Mouse (Mus musculus): ENCODE results near the gene Efcab12. TPM values are rescaled to one million over a fixed set of nuclear protein-coding genes. Genes with fewer than 3 reads are reported as not detected.
A peak's percentile ranks its signal among the peaks of the same experiment; 100 is the strongest.

Gene Efcab12
- polyA plus RNA-seq, 1 experiment from 2014 or later: 0.83 TPM

GRCm38 (mm10) chr6:115764179-115764578, 74.0 kb downstream of the Efcab12 start:
- Histone ChIP-seq H3K36me3 (no peaks in the 10 kb centered on the region), H3K4me1 (replicated peaks) (peaks cover 50% of the 10 kb centered on the region), H3K9me3 (replicated peaks) (no peaks in the 10 kb centered on the region), H3K27ac (ENCODE audit: poor library complexity, severe bottlenecking) (peak overlapping the region; percentile 91), H3K27me3 (replicated peaks) (no peaks in the 10 kb centered on the region), H3K4me3 (0 out of 2 replicates have a peak overlapping the region, but pooled peaks have one; percentile 9), H3K9ac (no peak overlapping the region), H3K4me2 (peak overlapping the region; percentile 35)
- peak; percentile 91 for ATAC-seq (ENCODE audit: insufficient number of reproducible peaks, low FRiP score)
- WGBS: 8% methylated on average over 7 of the region's 7 CpGs

GRCm38 (mm10) chr6:115761995-115762756, 76.0 kb downstream of the Efcab12 start, which contains the start of gene Tmem40:
Tmem40 (minus strand) TSS chr6:115762410.
- Histone ChIP-seq H3K27ac (ENCODE audit: poor library complexity, severe bottlenecking) (peak within 1 kb of the TSS; percentile 60), H3K36me3 (no peaks in the 10 kb centered on the region), H3K27me3 (replicated peaks) (no peaks in the 10 kb centered on the region), H3K4me2 (peak within 1 kb of the TSS; percentile 48), H3K4me1 (replicated peaks) (peaks cover 49% of the 10 kb centered on the region), H3K4me3 (0 out of 2 replicates have a peak within 1 kb of the TSS, but pooled peaks have one; percentile 2), H3K9me3 (replicated peaks) (no peaks in the 10 kb centered on the region), H3K9ac (peak within 1 kb of the TSS; percentile 18; the same call in 1 of the 2 replicates)
- 3% methylated on average over 9 of the region's 9 CpGs for WGBS
- ATAC-seq (ENCODE audit: insufficient number of reproducible peaks, low FRiP score): no peak

- Histone ChIP-seq H3K4me3 (no peak overlapping the region), H3K36me3 (no peaks in the 10 kb centered on the region), H3K4me2 (no peak overlapping the region), H3K9me3 (replicated peaks) (no peaks in the 10 kb centered on the region), H3K9ac (no peak overlapping the region), H3K27me3 (replicated peaks) (no peaks in the 10 kb centered on the region), H3K4me1 (replicated peaks) (peaks cover 50% of the 10 kb centered on the region), H3K27ac (ENCODE audit: poor library complexity, severe bottlenecking) (no peak overlapping the region)
- 36% methylated on average over 4 of the region's 4 CpGs for WGBS
- ATAC-seq (ENCODE audit: insufficient number of reproducible peaks, low FRiP score): no peak
Measured at GRCm38 (mm10) chr6:115760982-115761381, 77.2 kb downstream of the Efcab12 start.

Small RNA genes lying within 50 kb of the gene (microRNA-seq; reads per million reads assigned to microRNA genes)
- gene Mir7660: 0.71 reads per million

Other genes with a start within 250 kb of the Efcab12 start
- 0.33 TPM in 1 of 2 replicates, not detected in the other for gene Mkrn2os, start 245.8 kb downstream of the Efcab12 start, polyA plus RNA-seq (2016; fragmentation: Nextera tagmentation; extraction: Ambion mirVana)
- gene Mkrn2, start 236.5 kb downstream of the Efcab12 start, polyA plus RNA-seq (2016; fragmentation: Nextera tagmentation; extraction: Ambion mirVana): 21.6 and 21.8 TPM in 2 replicates
- gene Raf1, start 161.8 kb downstream of the Efcab12 start, polyA plus RNA-seq (2016; fragmentation: Nextera tagmentation; extraction: Ambion mirVana): 109 TPM in 2 replicates
- gene Tmem40, start 76.0 kb downstream of the Efcab12 start, polyA plus RNA-seq (2016; fragmentation: Nextera tagmentation; extraction: Ambion mirVana): 2.6 and 3.2 TPM in 2 replicates
- gene Cand2, start 63.9 kb downstream of the Efcab12 start, polyA plus RNA-seq (2016; fragmentation: Nextera tagmentation; extraction: Ambion mirVana): 71.6 and 73.7 TPM in 2 replicates
- gene Rpl32, start 29.7 kb downstream of the Efcab12 start, polyA plus RNA-seq (2016; fragmentation: Nextera tagmentation; extraction: Ambion mirVana): 1,366 and 1,429 TPM in 2 replicates
- 11.0 and 14.2 TPM in 2 replicates for gene Mbd4, start 15.0 kb upstream of the Efcab12 start, polyA plus RNA-seq (2016; fragmentation: Nextera tagmentation; extraction: Ambion mirVana)
- gene Ift122, start 15.1 kb upstream of the Efcab12 start, polyA plus RNA-seq (2016; fragmentation: Nextera tagmentation; extraction: Ambion mirVana): 22.7 and 24.5 TPM in 2 replicates
- 0.13 TPM in 1 of 2 replicates, not detected in the other for gene Rho, start 93.3 kb upstream of the Efcab12 start, polyA plus RNA-seq (2016; fragmentation: Nextera tagmentation; extraction: Ambion mirVana)
- gene H1foo, start 106.5 kb upstream of the Efcab12 start, polyA plus RNA-seq (2016; fragmentation: Nextera tagmentation; extraction: Ambion mirVana): not detected in 2 replicates
- 60.8 and 80.5 TPM in 2 replicates for gene Plxnd1, start 156.6 kb upstream of the Efcab12 start, polyA plus RNA-seq (2016; fragmentation: Nextera tagmentation; extraction: Ambion mirVana)

Measured in heart, embryonic 12.5 days (tissue).